Mouse (Mus musculus): Measurements from ENCODE around the gene E130114P18Rik. TPM values are rescaled to one million over a fixed set of nuclear protein-coding genes. Genes with fewer than 3 reads are reported as not detected.

E130114P18Rik gene
- total and polyA plus RNA-seq, 2 experiments from 2014 or later = 13.5 to 13.7 TPM

GRCm38 (mm10) chr4:97648436-97648707, 129.5 kb downstream of the E130114P18Rik start:
- H3K4me3 ChIP-seq (ENCODE audit: low read depth, low read length) = no peak overlapping the region
- ATAC-seq (ENCODE audit: low FRiP score) = no peak
- no peak overlapping the region for H3K4me2 ChIP-seq (ENCODE audit: low read depth, low read length, poor library complexity, severe bottlenecking)

GRCm38 (mm10) chr4:97647700-97648435, 130.0 kb downstream of the E130114P18Rik start:
- no peaks in the 10 kb centered on the region for H3K36me3 ChIP-seq (ENCODE audit: insufficient read depth, low read length)
- H3K9ac ChIP-seq (replicated peaks; ENCODE audit: low read length, poor library complexity, severe bottlenecking) = no peak overlapping the region
- H3K27me3 ChIP-seq (ENCODE audit: insufficient read depth, low read length) = no peaks in the 10 kb centered on the region
- peak; percentile 39; the same call in 1 of the 2 replicates for ATAC-seq (ENCODE audit: low FRiP score)
- H3K9me3 ChIP-seq (ENCODE audit: low read length) = no peaks in the 10 kb centered on the region
- DNase-seq (ENCODE audit: low spot score) = peak; percentile 79
- H3K4me3 ChIP-seq (ENCODE audit: low read depth, low read length) = no peak overlapping the region
- no peak overlapping the region for H3K4me2 ChIP-seq (ENCODE audit: low read depth, low read length, poor library complexity, severe bottlenecking)
- 55% methylated on average over 15 of the region's 15 CpGs for WGBS
- no peak for TF ChIP-seq CTCF (IDR thresholded peaks at IDR 0.05)
- peaks cover 5% of the 10 kb centered on the region; the same call in 1 of the 2 replicates for H3K4me1 ChIP-seq (ENCODE audit: insufficient read depth, low read length)
- H3K27ac ChIP-seq (ENCODE audit: low read depth, low read length) = 0 out of 2 replicates have a peak overlapping the region, but pooled peaks have one; percentile 38

More at GRCm38 (mm10) chr4:97648436-97648707, 129.5 kb downstream of the E130114P18Rik start:
- Histone ChIP-seq H3K27me3 (ENCODE audit: insufficient read depth, low read length) (no peaks in the 10 kb centered on the region), H3K9me3 (ENCODE audit: low read length) (no peaks in the 10 kb centered on the region), H3K4me1 (ENCODE audit: insufficient read depth, low read length) (peaks cover 5% of the 10 kb centered on the region; the same call in 1 of the 2 replicates), H3K9ac (replicated peaks; ENCODE audit: low read length, poor library complexity, severe bottlenecking) (no peak overlapping the region), H3K36me3 (ENCODE audit: insufficient read depth, low read length) (no peaks in the 10 kb centered on the region), H3K27ac (ENCODE audit: low read depth, low read length) (0 out of 2 replicates have a peak overlapping the region, but pooled peaks have one; percentile 38)
- TF ChIP-seq CTCF (IDR thresholded peaks at IDR 0.05) = no peak
- no peak for DNase-seq (ENCODE audit: low spot score)
- 47% methylated on average over 2 of the region's 2 CpGs for WGBS

GRCm38 (mm10) chr4:97647236-97647635, 130.6 kb downstream of the E130114P18Rik start:
- WGBS = 71% methylated on average over 4 of the region's 4 CpGs
- Histone ChIP-seq H3K4me1 (ENCODE audit: insufficient read depth, low read length) (peaks cover 5% of the 10 kb centered on the region; the same call in 1 of the 2 replicates), H3K9ac (replicated peaks; ENCODE audit: low read length, poor library complexity, severe bottlenecking) (no peak overlapping the region), H3K36me3 (ENCODE audit: insufficient read depth, low read length) (no peaks in the 10 kb centered on the region), H3K9me3 (ENCODE audit: low read length) (no peaks in the 10 kb centered on the region), H3K4me2 (ENCODE audit: low read depth, low read length, poor library complexity, severe bottlenecking) (no peak overlapping the region), H3K27me3 (ENCODE audit: insufficient read depth, low read length) (no peaks in the 10 kb centered on the region), H3K27ac (ENCODE audit: low read depth, low read length) (0 out of 2 replicates have a peak overlapping the region, but pooled peaks have one; percentile 38), H3K4me3 (ENCODE audit: low read depth, low read length) (no peak overlapping the region)
- no peak for ATAC-seq (ENCODE audit: low FRiP score)
- no peak for TF ChIP-seq CTCF (IDR thresholded peaks at IDR 0.05)
- peak; percentile 62 for DNase-seq (ENCODE audit: low spot score)

- no peaks in the 10 kb centered on the region for H3K27me3 ChIP-seq (ENCODE audit: insufficient read depth, low read length)
- WGBS = 90% methylated on average over 3 of the region's 3 CpGs
These were observed 137.5 kb downstream of the E130114P18Rik start for GRCm38 (mm10) chr4:97640385-97640784.

GRCm38 (mm10) chr4:97636569-97636968, 141.3 kb downstream of the E130114P18Rik start:
- no peaks in the 10 kb centered on the region for H3K27me3 ChIP-seq (ENCODE audit: insufficient read depth, low read length)
- no peak overlapping the region for H3K4me3 ChIP-seq (ENCODE audit: low read depth, low read length)
- no peak overlapping the region for H3K4me2 ChIP-seq (ENCODE audit: low read depth, low read length, poor library complexity, severe bottlenecking)
- H3K9ac ChIP-seq (replicated peaks; ENCODE audit: low read length, poor library complexity, severe bottlenecking) = no peak overlapping the region
- no peaks in the 10 kb centered on the region for H3K36me3 ChIP-seq (ENCODE audit: insufficient read depth, low read length)
- no peak for DNase-seq (ENCODE audit: low spot score)
- H3K9me3 ChIP-seq (ENCODE audit: low read length) = no peaks in the 10 kb centered on the region
- WGBS = 100% methylated on average over 1 of the region's 1 CpGs
- H3K4me1 ChIP-seq (ENCODE audit: insufficient read depth, low read length) = no peaks in the 10 kb centered on the region
- no peak for TF ChIP-seq CTCF (IDR thresholded peaks at IDR 0.05)
- ATAC-seq (ENCODE audit: low FRiP score) = 0 out of 2 replicates have a peak, but pooled peaks have one; percentile 13
- H3K27ac ChIP-seq (ENCODE audit: low read depth, low read length) = no peak overlapping the region

More at GRCm38 (mm10) chr4:97640385-97640784, 137.5 kb downstream of the E130114P18Rik start:
- no peak for TF ChIP-seq CTCF (IDR thresholded peaks at IDR 0.05)
- Histone ChIP-seq H3K9ac (replicated peaks; ENCODE audit: low read length, poor library complexity, severe bottlenecking) (no peak overlapping the region), H3K4me2 (ENCODE audit: low read depth, low read length, poor library complexity, severe bottlenecking) (no peak overlapping the region), H3K4me1 (ENCODE audit: insufficient read depth, low read length) (no peaks in the 10 kb centered on the region), H3K4me3 (ENCODE audit: low read depth, low read length) (no peak overlapping the region), H3K36me3 (ENCODE audit: insufficient read depth, low read length) (no peaks in the 10 kb centered on the region), H3K27ac (ENCODE audit: low read depth, low read length) (no peak overlapping the region), H3K9me3 (ENCODE audit: low read length) (no peaks in the 10 kb centered on the region)
- ATAC-seq (ENCODE audit: low FRiP score) (no peak), DNase-seq (ENCODE audit: low spot score) (no peak)

GRCm38 (mm10) chr4:97635757-97636292, 142.1 kb downstream of the E130114P18Rik start:
- no peak overlapping the region for H3K27ac ChIP-seq (ENCODE audit: low read depth, low read length)
- H3K9me3 ChIP-seq (ENCODE audit: low read length) = no peaks in the 10 kb centered on the region
- 47% methylated on average over 1 of the region's 1 CpGs for WGBS
- H3K27me3 ChIP-seq (ENCODE audit: insufficient read depth, low read length) = no peaks in the 10 kb centered on the region
- no peaks in the 10 kb centered on the region for H3K36me3 ChIP-seq (ENCODE audit: insufficient read depth, low read length)
- H3K4me3 ChIP-seq (ENCODE audit: low read depth, low read length) = no peak overlapping the region
- H3K9ac ChIP-seq (replicated peaks; ENCODE audit: low read length, poor library complexity, severe bottlenecking) = no peak overlapping the region
- H3K4me1 ChIP-seq (ENCODE audit: insufficient read depth, low read length) = no peaks in the 10 kb centered on the region
- H3K4me2 ChIP-seq (ENCODE audit: low read depth, low read length, poor library complexity, severe bottlenecking) = no peak overlapping the region
- DNase-seq (ENCODE audit: low spot score) (no peak), ATAC-seq (ENCODE audit: low FRiP score) (no peak)
- TF ChIP-seq CTCF (IDR thresholded peaks at IDR 0.05) = no peak
